Mouse (Mus musculus) forebrain, embryonic 10.5 days (tissue): ENCODE results near the gene Wfdc8. TPM values are rescaled to one million over a fixed set of nuclear protein-coding genes. Genes with fewer than 3 reads are reported as not detected.

ENCODE experiments used
- DNase-seq: peaks from one replicate; pipeline ENCODE4 v3.0.0-alpha.2; 2017; ENCODE audit warnings: low spot score; ENCODE audit errors: extremely low spot score
- H3K27ac ChIP-seq: fragments of 300-500 bp; sonication (generic); 2 replicates; pipeline ENCODE4 v1.5.1; 2016; ENCODE audit warnings: mild to moderate bottlenecking
- H3K27me3 ChIP-seq: fragments of 300-500 bp; sonication (generic); 2 replicates; pipeline ENCODE4 v1.6.1; 2016; ENCODE audit warnings: mild to moderate bottlenecking; ENCODE audit not compliant: poor library complexity, severe bottlenecking
- H3K36me3 ChIP-seq: fragments of 300-500 bp; sonication (generic); replicated peaks from 2 replicates; pipeline ENCODE4 v1.6.1; 2016; ENCODE audit warnings: mild to moderate bottlenecking, moderate library complexity
- H3K4me1 ChIP-seq: fragments of 300-500 bp; sonication (generic); 2 replicates; pipeline ENCODE4 v1.6.1; 2016
- H3K4me3 ChIP-seq: fragments of 300-500 bp; sonication (generic); 2 replicates; pipeline ENCODE4 v1.5.1; 2016; ENCODE audit warnings: mild to moderate bottlenecking, moderate library complexity
- H3K9me3 ChIP-seq: fragments of 300-500 bp; sonication (generic); 2 replicates; pipeline ENCODE4 v1.6.1; 2016; ENCODE audit warnings: mild to moderate bottlenecking, moderate library complexity
- WGBS: fragments of 180-500 bp; shearing (Covaris S2); methylation state at CpG from one replicate; pipeline ENCODE4 v1.1.7; 2016; 5-methylcytosine and 5-hydroxymethylcytosine counted together
- polyA plus RNA-seq: library from polyadenylated mRNA; unstranded; fragments of >200 nt; fragmentation: Nextera tagmentation; extraction: Ambion mirVana; gene quantifications from 2 replicates; pipeline ENCODE4 v1.2.1, GENCODE M21; 2016

The Wfdc8 gene
- polyA plus RNA-seq, 1 experiment from 2014 or later, result not detected

- Histone ChIP-seq H3K4me1 (peaks cover 20% of the 10 kb centered on the region), H3K27me3 (peaks cover 30% of the 10 kb centered on the region), H3K4me3 (no peak overlapping the region), H3K27ac (no peak overlapping the region), H3K9me3 (no peaks in the 10 kb centered on the region), H3K36me3 (no peaks in the 10 kb centered on the region)
- DNase-seq, result no peak
- WGBS, result 85% methylated on average over 8 of the region's 8 CpGs
Observed at GRCm38 (mm10) chr2:164558426-164558825, 55.0 kb downstream of the Wfdc8 start.

GRCm38 (mm10) chr2:164551502-164551901, 61.9 kb downstream of the Wfdc8 start:
- Histone ChIP-seq H3K4me3 (no peak overlapping the region), H3K9me3 (no peaks in the 10 kb centered on the region), H3K27ac (no peak overlapping the region), H3K36me3 (no peaks in the 10 kb centered on the region), H3K4me1 (peaks cover 16% of the 10 kb centered on the region), H3K27me3 (no peaks in the 10 kb centered on the region)
- WGBS, result 88% methylated on average over 9 of the region's 9 CpGs
- DNase-seq, result no peak

DNA sequence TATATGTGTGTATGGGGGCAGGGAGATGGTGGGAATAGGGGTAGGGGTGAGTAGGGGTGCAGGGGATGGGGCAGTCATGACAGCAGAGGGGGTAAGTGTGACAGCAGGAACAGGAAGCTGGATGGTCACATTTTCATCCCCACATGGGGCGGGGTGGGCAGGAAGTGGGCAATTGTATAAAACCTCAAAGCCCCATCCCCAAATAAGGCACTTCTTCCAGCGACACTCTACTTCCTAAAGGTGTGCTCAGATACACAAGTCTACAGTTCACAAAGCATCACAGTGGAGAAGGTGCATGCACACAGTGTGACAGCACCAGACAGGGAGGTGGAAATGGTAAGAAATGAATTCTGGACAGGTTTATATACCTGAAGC, 62.5 kb downstream of the Wfdc8 start:
- Histone ChIP-seq H3K27me3 (no peaks in the 10 kb centered on the region), H3K36me3 (no peaks in the 10 kb centered on the region), H3K9me3 (no peaks in the 10 kb centered on the region), H3K4me1 (peaks cover 16% of the 10 kb centered on the region), H3K4me3 (no peak overlapping the region), H3K27ac (peak overlapping the region; percentile 11; the same call in 1 of the 2 replicates)
- 75% methylated on average over 2 of the region's 2 CpGs for WGBS
- DNase-seq, result no peak

GRCm38 (mm10) chr2:164549963-164550894, 63.2 kb downstream of the Wfdc8 start:
- Histone ChIP-seq H3K27me3 (no peaks in the 10 kb centered on the region), H3K4me3 (no peak overlapping the region; the same call in 1 of the 2 replicates), H3K4me1 (peaks cover 16% of the 10 kb centered on the region), H3K36me3 (no peaks in the 10 kb centered on the region), H3K9me3 (no peaks in the 10 kb centered on the region), H3K27ac (peak overlapping the region; percentile 11)
- no peak for DNase-seq
- WGBS, result 18% methylated on average over 10 of the region's 10 CpGs

- DNase-seq, result no peak
- Histone ChIP-seq H3K27ac (no peak overlapping the region), H3K27me3 (no peaks in the 10 kb centered on the region), H3K4me1 (peaks cover 20% of the 10 kb centered on the region), H3K36me3 (no peaks in the 10 kb centered on the region), H3K4me3 (no peak overlapping the region), H3K9me3 (no peaks in the 10 kb centered on the region)
- 58% methylated on average over 4 of the region's 4 CpGs for WGBS
Observed at GRCm38 (mm10) chr2:164549338-164549737, 64.1 kb downstream of the Wfdc8 start.

Other genes starting within 250 kb of the Wfdc8 start
- gene Slpi, start 224.5 kb downstream of the Wfdc8 start, polyA plus RNA-seq, result 0.22 and 0.36 TPM in 2 replicates
- not detected in 2 replicates for gene Rbpjl, start 210.5 kb downstream of the Wfdc8 start, polyA plus RNA-seq
- gene Matn4, start 208.5 kb downstream of the Wfdc8 start, polyA plus RNA-seq, result not detected in 2 replicates
- gene Sdc4, start 169.7 kb downstream of the Wfdc8 start, polyA plus RNA-seq, result 19.6 and 22.7 TPM in 2 replicates
- 57.9 and 59.5 TPM in 2 replicates for gene Sys1, start 156.7 kb downstream of the Wfdc8 start, polyA plus RNA-seq
- 2.0 and 3.0 TPM in 2 replicates for gene Gm20458, start 152.7 kb downstream of the Wfdc8 start, polyA plus RNA-seq
- gene Trp53tg5, start 139.9 kb downstream of the Wfdc8 start, polyA plus RNA-seq, result not detected in 2 replicates
- gene Dbndd2, start 127.5 kb downstream of the Wfdc8 start, polyA plus RNA-seq, result 3.1 and 4.8 TPM in 2 replicates
- 38.5 and 42.0 TPM in 2 replicates for gene Pigt, start 116.1 kb downstream of the Wfdc8 start, polyA plus RNA-seq
- 57.8 and 71.3 TPM in 2 replicates for gene Wfdc2, start 51.2 kb downstream of the Wfdc8 start, polyA plus RNA-seq
- gene Spint3, start 40.2 kb downstream of the Wfdc8 start, polyA plus RNA-seq, result not detected in 2 replicates
- gene Wfdc6a, start 28.2 kb downstream of the Wfdc8 start, polyA plus RNA-seq, result not detected in 2 replicates
- not detected in 2 replicates for gene Eppin, start 20.0 kb downstream of the Wfdc8 start, polyA plus RNA-seq
- not detected in 2 replicates for gene Wfdc6b, start 104 bp downstream of the Wfdc8 start, polyA plus RNA-seq
- gene Wfdc16, start 25.2 kb upstream of the Wfdc8 start, polyA plus RNA-seq, result not detected in 2 replicates
- gene Wfdc10, start 42.4 kb upstream of the Wfdc8 start, polyA plus RNA-seq, result not detected in 2 replicates
- gene Wfdc9, start 43.0 kb upstream of the Wfdc8 start, polyA plus RNA-seq, result not detected in 2 replicates
- not detected in 2 replicates for gene Wfdc11, start 60.5 kb upstream of the Wfdc8 start, polyA plus RNA-seq
- not detected in 2 replicates for gene Wfdc13, start 71.5 kb upstream of the Wfdc8 start, polyA plus RNA-seq
- not detected in 2 replicates for gene Spint4, start 84.9 kb upstream of the Wfdc8 start, polyA plus RNA-seq
- not detected in 2 replicates for gene Spint5, start 101.7 kb upstream of the Wfdc8 start, polyA plus RNA-seq
- 0.61 and 1.0 TPM in 2 replicates for gene Wfdc3, start 132.3 kb upstream of the Wfdc8 start, polyA plus RNA-seq
- 80.6 and 81.1 TPM in 2 replicates for gene Dnttip1, start 132.4 kb upstream of the Wfdc8 start, polyA plus RNA-seq
- gene Ube2c, start 156.3 kb upstream of the Wfdc8 start, polyA plus RNA-seq, result 638 and 648 TPM in 2 replicates
- gene Tnnc2, start 166.3 kb upstream of the Wfdc8 start, polyA plus RNA-seq, result not detected in 2 replicates
- gene Snx21, start 172.2 kb upstream of the Wfdc8 start, polyA plus RNA-seq, result 10.4 and 11.0 TPM in 2 replicates
- gene Acot8, start 191.3 kb upstream of the Wfdc8 start, polyA plus RNA-seq, result 15.3 and 16.3 TPM in 2 replicates
- 8.6 and 9.2 TPM in 2 replicates for gene Zswim3, start 191.5 kb upstream of the Wfdc8 start, polyA plus RNA-seq
- gene Zswim1, start 209.1 kb upstream of the Wfdc8 start, polyA plus RNA-seq, result 25.5 and 25.9 TPM in 2 replicates
- gene Spata25, start 214.9 kb upstream of the Wfdc8 start, polyA plus RNA-seq, result 0.19 TPM in 1 of 2 replicates, not detected in the other
- gene Ctsa, start 219.2 kb upstream of the Wfdc8 start, polyA plus RNA-seq, result 77.8 and 80.4 TPM in 2 replicates
- 3.9 and 4.5 TPM in 2 replicates for gene Neurl2, start 219.8 kb upstream of the Wfdc8 start, polyA plus RNA-seq
- gene Pltp, start 244.1 kb upstream of the Wfdc8 start, polyA plus RNA-seq, result 36.6 and 40.0 TPM in 2 replicates